In the genomic region with DNA sequence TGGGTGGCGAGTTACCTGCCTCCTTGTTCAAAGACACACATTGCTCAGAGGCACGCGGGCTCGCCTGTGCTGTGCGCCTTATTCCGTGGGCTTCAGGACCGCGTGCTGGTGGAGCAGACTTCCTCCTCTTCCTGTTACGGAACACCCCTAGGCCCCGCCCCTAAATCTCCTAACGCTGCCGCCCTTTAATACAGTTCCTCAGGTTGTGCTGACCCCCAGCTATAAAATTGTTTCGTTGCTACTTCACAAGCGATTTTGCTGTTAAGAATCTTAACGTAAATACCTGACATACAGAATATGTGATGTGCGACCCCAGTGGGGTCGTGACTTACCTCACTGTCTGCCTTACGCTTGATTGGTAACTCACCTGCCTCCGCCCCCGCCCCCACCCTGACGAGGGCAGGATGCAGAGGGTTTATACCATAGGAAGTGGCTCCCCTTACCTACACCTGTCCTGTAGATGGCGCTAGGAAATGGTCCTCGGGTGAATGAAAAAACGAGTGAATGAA, we compare ENCODE assay signal across 1 mouse cellular context.
A peak's percentile ranks its signal among the peaks of the same experiment; 100 is the strongest.
TF ChIP-seq lines count a peak whose summit lies in the region.

No protein-coding gene starts in this region.

TF ChIP-seq in MEL, 35 proteins besides CTCF, POLR2A, EP300 and RAD21 (continued from another document):
- no peak for TF ChIP-seq E2F4 (IDR thresholded peaks at IDR 0.05; ENCODE audit: borderline replicate concordance, low read depth, low read length)
- TF ChIP-seq MXI1 (IDR thresholded peaks at IDR 0.05; ENCODE audit: low read depth, low read length) = peak; percentile 56
- peak; percentile 53 for TF ChIP-seq NELFE (IDR thresholded peaks at IDR 0.05; ENCODE audit: low read depth, low read length)
